Mouse (Mus musculus) thymus, postnatal 36 days (tissue): ENCODE measurements around the gene Eif4b.

Source experiments
- DNase-seq, 2 experiments: peaks; one replicate each; pipeline ENCODE4 v3.0.0; 2022; ENCODE audit warnings: mixed read lengths in 2 of 2

Eif4b gene

GRCm38 (mm10) chr15:102119121-102119830, 45.7 kb downstream of the Eif4b start:
- no peak for DNase-seq

- DNase-seq: no peak
Measured at GRCm38 (mm10) chr15:102119831-102120170, 46.2 kb downstream of the Eif4b start.

GRCm38 (mm10) chr15:102120530-102120929, 47.0 kb downstream of the Eif4b start:
- DNase-seq: no peak

- DNase-seq: no peak
Measured at GRCm38 (mm10) chr15:102126303-102126702, 52.7 kb downstream of the Eif4b start.

- no peak for DNase-seq
Measured at GRCm38 (mm10) chr15:102133314-102133713, 59.7 kb downstream of the Eif4b start.

- no peak for DNase-seq
Measured at GRCm38 (mm10) chr15:102134709-102135108, 61.1 kb downstream of the Eif4b start.

- DNase-seq: no peak
Measured at GRCm38 (mm10) chr15:102135522-102136128, 62.1 kb downstream of the Eif4b start.

GRCm38 (mm10) chr15:102136129-102136758, 62.7 kb downstream of the Eif4b start, which contains the start of gene Spryd3:
TSS of gene Spryd3 (minus strand) at chr15:102136234.
- peak; percentile 97 to 99 for DNase-seq

GRCm38 (mm10) chr15:102141120-102141519, 67.5 kb downstream of the Eif4b start:
- no peak for DNase-seq

GRCm38 (mm10) chr15:102142914-102143912, 69.6 kb downstream of the Eif4b start:
- DNase-seq: no peak

GRCm38 (mm10) chr15:102144274-102144711, 70.7 kb downstream of the Eif4b start, which contains the start of gene Igfbp6:
TSS of gene Igfbp6 (plus strand) at chr15:102144362.
- DNase-seq: no peak

- DNase-seq: no peak
Measured at GRCm38 (mm10) chr15:102144726-102145125, 71.2 kb downstream of the Eif4b start.

GRCm38 (mm10) chr15:102145330-102145729, 71.8 kb downstream of the Eif4b start:
- no peak for DNase-seq

- no peak for DNase-seq
Measured at GRCm38 (mm10) chr15:102146089-102146488, 72.5 kb downstream of the Eif4b start.
